Mouse (Mus musculus): ENCODE data around the gene Glod4.

DNA sequence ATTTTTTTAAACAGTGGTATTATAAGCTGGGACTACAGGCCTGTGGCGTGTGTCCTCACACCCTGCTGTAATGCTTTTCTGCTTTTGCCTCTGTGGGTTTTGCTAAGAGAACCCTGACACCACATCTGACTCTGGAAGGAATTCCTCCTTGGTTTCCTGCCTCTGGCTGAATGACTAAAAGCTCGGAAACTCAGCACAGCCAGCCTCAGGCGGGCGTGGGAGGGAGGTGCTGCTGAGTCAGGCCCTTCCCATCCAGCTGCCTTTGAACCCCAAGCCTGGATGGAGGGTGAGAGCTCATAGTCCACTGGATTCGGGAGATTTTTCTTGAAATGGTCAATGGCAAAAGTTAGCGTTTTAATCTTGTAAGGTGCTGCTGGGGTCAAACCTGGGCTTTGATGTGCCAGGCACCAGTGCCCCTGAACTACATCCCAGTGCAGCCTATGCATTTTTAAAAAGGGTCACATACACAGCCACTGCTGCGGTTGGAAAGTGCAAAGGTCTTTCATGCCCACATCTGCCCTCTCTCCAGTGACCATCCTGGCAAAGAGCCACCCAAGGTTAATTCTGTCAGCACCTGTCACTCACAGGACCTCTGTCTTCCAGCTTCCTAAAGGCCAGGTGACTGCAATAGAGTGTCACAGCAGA is 42.0 kb upstream of the Glod4 start:
- TF ChIP-seq GATA1 (IDR thresholded peaks at IDR 0.05; ENCODE audit: borderline replicate concordance, low read length): no peak
- TF ChIP-seq FLI1 (IDR thresholded peaks at IDR 0.05; ENCODE audit: low read length): no peak
